Mouse (Mus musculus): ENCODE measurements around the gene Slc2a3.
"Not testable (repeated sequence)": the region's sequence is repeated elsewhere in the genome, so short reads cannot be mapped to it uniquely, and the experiment has no call there.

The Slc2a3 gene

GRCm38 (mm10) chr6:122762952-122763700, 38.3 kb downstream of the Slc2a3 start:
- DNase-seq, result no peak

- no peak for DNase-seq
Measured at GRCm38 (mm10) chr6:122762480-122762879, 39.0 kb downstream of the Slc2a3 start.

GRCm38 (mm10) chr6:122761901-122762300, 39.5 kb downstream of the Slc2a3 start:
- no peak for DNase-seq

- peak; percentile 62 for DNase-seq
Measured at GRCm38 (mm10) chr6:122761011-122761599, 40.3 kb downstream of the Slc2a3 start.

- no peak for DNase-seq
Measured at GRCm38 (mm10) chr6:122758732-122759131, 42.7 kb downstream of the Slc2a3 start.

- no peak for DNase-seq
Measured at GRCm38 (mm10) chr6:122755913-122756312, 45.5 kb downstream of the Slc2a3 start.

GRCm38 (mm10) chr6:122750579-122750978, 50.9 kb downstream of the Slc2a3 start:
- DNase-seq, result no peak

- DNase-seq, result no peak
Measured at GRCm38 (mm10) chr6:122744505-122745249, 56.8 kb downstream of the Slc2a3 start.

GRCm38 (mm10) chr6:122743353-122743752, 58.1 kb downstream of the Slc2a3 start:
- no peak for DNase-seq

GRCm38 (mm10) chr6:122742228-122742899, 59.1 kb downstream of the Slc2a3 start:
- DNase-seq, result peak; percentile 48

GRCm38 (mm10) chr6:122741460-122742227, 59.8 kb downstream of the Slc2a3 start:
- DNase-seq, result no peak

- DNase-seq, result peak; percentile 74
Measured at GRCm38 (mm10) chr6:122739952-122740351, 61.5 kb downstream of the Slc2a3 start.

GRCm38 (mm10) chr6:122719942-122720341, 81.5 kb downstream of the Slc2a3 start:
- peak; percentile 75 for DNase-seq

- DNase-seq, result not testable (repeated sequence)
Measured at GRCm38 (mm10) chr6:122718224-122718623, 83.2 kb downstream of the Slc2a3 start.

GRCm38 (mm10) chr6:122715886-122716285, 85.6 kb downstream of the Slc2a3 start:
- no peak for DNase-seq

- DNase-seq, result no peak
Measured at GRCm38 (mm10) chr6:122714707-122715365, 86.6 kb downstream of the Slc2a3 start.

- not testable (repeated sequence) for DNase-seq
Measured at GRCm38 (mm10) chr6:122713116-122713515, 88.3 kb downstream of the Slc2a3 start.

- no peak for DNase-seq
Measured at GRCm38 (mm10) chr6:122711455-122711854, 90.0 kb downstream of the Slc2a3 start.

GRCm38 (mm10) chr6:122708826-122709225, 92.6 kb downstream of the Slc2a3 start:
- DNase-seq, result no peak

- DNase-seq, result no peak
Measured at GRCm38 (mm10) chr6:122707036-122707800, 94.2 kb downstream of the Slc2a3 start, which contains the start of gene Nanog. TSS of gene Nanog (plus strand) at chr6:122707489.

GRCm38 (mm10) chr6:122706337-122706840, 95.1 kb downstream of the Slc2a3 start:
- no peak for DNase-seq
